Mouse (Mus musculus) G1E (cell line): ENCODE results near the gene Mrpl52. TPM values are rescaled to one million over a fixed set of nuclear protein-coding genes. Genes with fewer than 3 reads are reported as not detected.
A peak's percentile ranks its signal among the peaks of the same experiment; 100 is the strongest.

ENCODE experiments used
- ATAC-seq: 2 replicates; pipeline ENCODE4 v1.8.0; 2016; ENCODE audit warnings: mild to moderate bottlenecking; ENCODE audit not compliant: insufficient number of reproducible peaks, poor library complexity, low FRiP score, severe bottlenecking; ENCODE audit errors: extremely low read depth
- DNase-seq: peaks from one replicate; pipeline ENCODE4 v3.0.0; 2012; ENCODE audit warnings: low spot score
- H3K27me3 ChIP-seq: 2 replicates; pipeline ENCODE4 v1.6.1; 2012; ENCODE audit warnings: mild to moderate bottlenecking, low read length, inconsistent platforms; ENCODE audit not compliant: insufficient read depth
- H3K36me3 ChIP-seq: replicated peaks from 2 replicates; pipeline ENCODE3; 2012; ENCODE audit warnings: mild to moderate bottlenecking, inconsistent platforms
- H3K4me1 ChIP-seq: 2 replicates; pipeline ENCODE4 v1.6.1; 2012; ENCODE audit warnings: low read depth, low read length, inconsistent platforms, mixed read lengths; ENCODE audit not compliant: insufficient read depth
- H3K4me3 ChIP-seq: 2 replicates; pipeline ENCODE4 v1.5.1; 2012; ENCODE audit warnings: low read depth, mild to moderate bottlenecking, inconsistent platforms, low read length, moderate library complexity, mixed read lengths
- H3K9me3 ChIP-seq: replicated peaks from 2 replicates; pipeline ENCODE4 v1.6.1; 2012; ENCODE audit warnings: inconsistent platforms
- CTCF ChIP-seq: IDR thresholded peaks from 2 replicates; pipeline ENCODE4 v1.5.1; 2012; ENCODE audit warnings: low read depth, low read length, inconsistent platforms, mixed read lengths
- GATA1 ChIP-seq: IDR thresholded peaks from 2 replicates; pipeline ENCODE4 v1.6.1; 2012; ENCODE audit warnings: borderline replicate concordance, low read length, inconsistent platforms, mixed read lengths
- GATA2 ChIP-seq: IDR thresholded peaks from 2 replicates; pipeline ENCODE4 v1.6.1; 2012; ENCODE audit warnings: low read depth, low read length, inconsistent platforms, borderline replicate concordance
- POLR2AphosphoS5 ChIP-seq: IDR thresholded peaks from 2 replicates; pipeline ENCODE4 v1.6.1; 2012; ENCODE audit warnings: low read depth, low read length, inconsistent platforms; ENCODE audit not compliant: insufficient replicate concordance
- TAL1 ChIP-seq: conservative IDR thresholded peaks from 2 replicates; pipeline ENCODE4 v1.6.1; 2012; ENCODE audit warnings: low read depth, low read length, inconsistent platforms, mixed read lengths
- polyA plus RNA-seq: library from polyadenylated mRNA; stranded (reverse); fragments of >175 nt; gene quantifications from 2 replicates; pipeline ENCODE4 v1.2.3, GENCODE M21; 2012
- total RNA-seq, 2 experiments: library from RNA; stranded (forward) in 1 of 2; stranded (reverse) in 1 of 2; fragments of 200-1000 nt in 1 of 2; fragments of >200 nt in 1 of 2; fragmentation: Nextera tagmentation in 1 of 2; gene quantifications; 2 replicates each; pipeline ENCODE4 v1.2.3; 2014 to 2017

Gene Mrpl52
- total and polyA plus RNA-seq, 3 experiments, result 238 to 1,643 (median 318) TPM

GRCm38 (mm10) chr14:54409057-54409645, 17.6 kb upstream of the Mrpl52 start:
- ATAC-seq, result no peak
- H3K27me3 ChIP-seq, result peaks cover 18% of the 10 kb centered on the region; the same call in 1 of the 2 replicates
- H3K9me3 ChIP-seq, result no peaks in the 10 kb centered on the region
- no peak for DNase-seq
- H3K36me3 ChIP-seq, result no peaks in the 10 kb centered on the region
- peaks cover 5% of the 10 kb centered on the region; the same call in 1 of the 2 replicates for H3K4me1 ChIP-seq
- no peak overlapping the region for H3K4me3 ChIP-seq
- TF ChIP-seq GATA2 (no peak), POLR2AphosphoS5 (no peak), CTCF (no peak), TAL1 (no peak), GATA1 (no peak)

GRCm38 (mm10) chr14:54409980-54410810, 16.5 kb upstream of the Mrpl52 start:
- Histone ChIP-seq H3K4me1 (peaks cover 5% of the 10 kb centered on the region; the same call in 1 of the 2 replicates), H3K27me3 (peaks cover 18% of the 10 kb centered on the region; the same call in 1 of the 2 replicates), H3K4me3 (no peak overlapping the region), H3K36me3 (no peaks in the 10 kb centered on the region), H3K9me3 (no peaks in the 10 kb centered on the region)
- DNase-seq (no peak), ATAC-seq (no peak)
- TF ChIP-seq CTCF (no peak), POLR2AphosphoS5 (no peak), GATA2 (no peak), TAL1 (no peak), GATA1 (no peak)

- no peak for ATAC-seq
- H3K4me1 ChIP-seq, result peaks cover 15% of the 10 kb centered on the region
- no peak for DNase-seq
Measured at GRCm38 (mm10) chr14:54412000-54412576, 14.6 kb upstream of the Mrpl52 start.

GRCm38 (mm10) chr14:54412629-54413170, 14.0 kb upstream of the Mrpl52 start:
- H3K9me3 ChIP-seq, result no peaks in the 10 kb centered on the region
- peaks cover 21% of the 10 kb centered on the region for H3K4me1 ChIP-seq
- H3K27me3 ChIP-seq, result peaks cover 18% of the 10 kb centered on the region
- no peak overlapping the region for H3K4me3 ChIP-seq
- H3K36me3 ChIP-seq, result no peaks in the 10 kb centered on the region
- peak; percentile 50 for DNase-seq
- no peak for ATAC-seq
- TF ChIP-seq CTCF, result peak; percentile 92
- no peak for TF ChIP-seq POLR2AphosphoS5
- no peak for TF ChIP-seq GATA2

More at GRCm38 (mm10) chr14:54412000-54412576, 14.6 kb upstream of the Mrpl52 start:
- Histone ChIP-seq H3K4me3 (no peak overlapping the region), H3K36me3 (no peaks in the 10 kb centered on the region), H3K9me3 (no peaks in the 10 kb centered on the region), H3K27me3 (peaks cover 18% of the 10 kb centered on the region)
- TF ChIP-seq TAL1, result no peak
- TF ChIP-seq GATA2, result no peak
- TF ChIP-seq CTCF, result no peak

GRCm38 (mm10) chr14:54413877-54414700, 12.6 kb upstream of the Mrpl52 start:
- ATAC-seq, result no peak

More at GRCm38 (mm10) chr14:54413877-54414700, 12.6 kb upstream of the Mrpl52 start:
- no peak for TF ChIP-seq GATA2
- TF ChIP-seq POLR2AphosphoS5, result no peak
- TF ChIP-seq GATA1, result no peak
- no peak for TF ChIP-seq TAL1
- no peak for TF ChIP-seq CTCF
- no peak for DNase-seq
- peaks cover 24% of the 10 kb centered on the region for H3K4me1 ChIP-seq
- H3K36me3 ChIP-seq, result peaks cover 5% of the 10 kb centered on the region
- no peaks in the 10 kb centered on the region for H3K9me3 ChIP-seq
- H3K4me3 ChIP-seq, result no peak overlapping the region
- peaks cover 13% of the 10 kb centered on the region for H3K27me3 ChIP-seq
